Mouse (Mus musculus) stomach, embryonic 14.5 days (tissue): Measurements from ENCODE around the gene Mul1. TPM values are rescaled to one million over a fixed set of nuclear protein-coding genes. Genes with fewer than 3 reads are reported as not detected.

Experiments used
- ATAC-seq: fragments of 200-750 bp; cut with Nextera tagmentation; 2 replicates; pipeline ENCODE4 v1.8.0; 2017; ENCODE audit warnings: low read depth, moderate TSS enrichment; ENCODE audit not compliant: insufficient number of reproducible peaks, insufficient read depth, low FRiP score
- H3K27ac ChIP-seq: fragments of 300-500 bp; sonication (generic); 2 replicates; pipeline ENCODE4 v1.5.1; 2014; ENCODE audit warnings: mild to moderate bottlenecking, low read length, moderate library complexity, mixed read lengths
- H3K27me3 ChIP-seq: fragments of 300-500 bp; sonication (generic); 2 replicates; pipeline ENCODE4 v1.6.1; 2014; ENCODE audit warnings: low read length, control low read depth, mixed read lengths; ENCODE audit not compliant: control insufficient read depth, insufficient read depth
- H3K36me3 ChIP-seq: fragments of 300-500 bp; sonication (generic); 2 replicates; pipeline ENCODE4 v1.6.1; 2014; ENCODE audit warnings: mild to moderate bottlenecking, control low read depth, low read length, moderate library complexity, mixed read lengths; ENCODE audit not compliant: control insufficient read depth, insufficient read depth
- H3K4me1 ChIP-seq: fragments of 300-500 bp; sonication (generic); 2 replicates; pipeline ENCODE4 v1.6.1; 2014; ENCODE audit warnings: low read length, control low read depth, mixed read lengths; ENCODE audit not compliant: control insufficient read depth, insufficient read depth
- H3K4me2 ChIP-seq: fragments of 300-500 bp; sonication (generic); replicated peaks from 2 replicates; pipeline ENCODE4 v1.6.1; 2014; ENCODE audit warnings: low read depth, low read length, control low read depth
- H3K4me3 ChIP-seq: fragments of 300-500 bp; sonication (generic); 2 replicates; pipeline ENCODE4 v1.5.1; 2014; ENCODE audit warnings: low read depth, low read length, control low read depth
- H3K9ac ChIP-seq: fragments of 300-500 bp; sonication (generic); replicated peaks from 2 replicates; pipeline ENCODE4 v1.6.1; 2014; ENCODE audit warnings: low read depth, mild to moderate bottlenecking, control low read depth, low read length, moderate library complexity, mixed read lengths
- H3K9me3 ChIP-seq: fragments of 300-500 bp; sonication (generic); 2 replicates; pipeline ENCODE4 v1.6.1; 2016; ENCODE audit warnings: low read depth, low read length, control low read depth; ENCODE audit not compliant: control insufficient read depth
- WGBS: fragments of 180-500 bp; shearing (Covaris S2); extraction: QIAGEN DNeasy Blood & Tissue Kit; methylation state at CpG from one replicate; pipeline ENCODE4 v1.1.7; 2014; 5-methylcytosine and 5-hydroxymethylcytosine counted together
- polyA plus RNA-seq: library from polyadenylated mRNA; unstranded; fragments of >200 nt; fragmentation: Nextera tagmentation; extraction: Ambion mirVana; gene quantifications from 2 replicates; pipeline ENCODE4 v1.2.1, GENCODE M21; 2014

Mul1 gene
- polyA plus RNA-seq, 1 experiment from 2014 or later, result 17.6 TPM

DNA sequence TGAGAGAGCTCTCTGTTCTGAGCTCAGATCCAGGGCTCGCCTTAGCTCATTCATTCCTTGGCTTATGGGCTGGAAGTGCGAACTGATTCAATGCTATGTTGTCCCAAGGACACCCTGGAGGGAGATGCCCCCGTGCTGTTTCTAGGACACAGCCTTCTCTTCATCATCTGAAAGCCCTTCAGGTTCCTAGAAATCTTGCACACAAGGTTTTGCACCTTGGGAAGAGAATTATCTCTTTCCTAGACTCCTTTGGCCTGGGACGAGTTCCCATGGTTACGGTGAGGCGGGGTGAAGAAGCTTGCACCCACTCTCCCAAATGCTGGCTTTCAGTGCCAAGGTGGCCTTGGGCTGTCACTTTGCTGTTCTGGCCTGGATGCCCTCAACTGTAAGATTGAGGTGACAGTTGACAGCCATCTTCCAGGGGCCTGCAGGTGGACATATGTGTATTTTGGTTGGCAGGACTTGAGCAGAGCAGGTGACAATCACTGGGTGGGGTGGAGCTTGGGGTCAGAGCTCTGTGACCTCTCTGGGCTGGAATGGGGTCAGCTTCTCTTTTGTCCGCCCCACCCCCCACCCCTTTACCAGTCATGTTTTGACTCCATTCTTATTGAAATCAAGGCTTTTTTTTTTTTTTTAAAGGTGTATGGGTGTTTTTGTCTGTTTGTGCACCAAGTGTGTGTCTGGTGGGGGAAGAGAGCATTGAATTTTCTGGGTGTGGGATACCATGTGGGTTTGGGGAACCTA lies 14.6 kb downstream of the Mul1 start:
- Histone ChIP-seq H3K4me2 (no peak overlapping the region), H3K36me3 (no peaks in the 10 kb centered on the region), H3K9me3 (no peaks in the 10 kb centered on the region), H3K27me3 (no peaks in the 10 kb centered on the region), H3K9ac (no peak overlapping the region), H3K4me1 (peaks cover 7% of the 10 kb centered on the region; the same call in 1 of the 2 replicates), H3K4me3 (no peak overlapping the region), H3K27ac (no peak overlapping the region)
- ATAC-seq, result no peak
- WGBS, result 72% methylated on average over 7 of the region's 7 CpGs

DNA sequence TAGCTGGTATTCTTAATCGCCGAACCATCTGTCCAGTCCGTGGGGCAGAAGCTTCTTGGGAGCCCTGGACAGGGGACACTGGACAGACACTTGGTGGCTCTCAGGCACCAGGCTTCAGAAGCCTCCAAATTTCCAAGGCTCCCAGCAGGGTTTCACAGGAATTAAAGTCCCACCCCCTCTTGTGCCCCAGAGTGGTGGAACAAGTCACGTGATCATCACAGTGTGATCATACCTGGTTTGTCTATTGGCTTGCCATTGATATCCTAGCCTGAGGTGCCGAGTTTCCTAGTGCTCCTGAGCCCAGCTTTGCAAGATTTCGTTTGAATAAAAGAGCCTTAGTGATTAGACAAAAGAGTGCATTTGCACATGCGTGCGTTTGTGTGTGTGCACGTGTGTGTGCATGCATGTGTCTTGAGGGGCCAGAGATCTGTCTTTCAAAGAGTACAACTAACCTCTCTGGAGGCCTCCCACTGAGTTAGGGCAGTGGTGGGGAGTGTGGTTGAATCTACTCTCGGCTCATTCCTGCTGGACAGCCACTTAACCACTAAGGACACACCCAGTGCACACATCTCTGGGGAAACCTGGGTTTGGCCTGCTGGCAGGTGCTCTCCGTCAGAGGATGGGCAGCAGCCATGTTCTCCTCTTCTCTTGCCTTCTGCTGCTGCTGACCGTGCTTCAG lies 15.3 kb downstream of the Mul1 start:
- Histone ChIP-seq H3K4me3 (no peak overlapping the region), H3K4me1 (peaks cover 7% of the 10 kb centered on the region; the same call in 1 of the 2 replicates), H3K27me3 (no peaks in the 10 kb centered on the region), H3K4me2 (no peak overlapping the region), H3K9ac (no peak overlapping the region), H3K36me3 (no peaks in the 10 kb centered on the region), H3K9me3 (no peaks in the 10 kb centered on the region), H3K27ac (no peak overlapping the region)
- ATAC-seq, result no peak
- WGBS, result 53% methylated on average over 12 of the region's 12 CpGs

DNA sequence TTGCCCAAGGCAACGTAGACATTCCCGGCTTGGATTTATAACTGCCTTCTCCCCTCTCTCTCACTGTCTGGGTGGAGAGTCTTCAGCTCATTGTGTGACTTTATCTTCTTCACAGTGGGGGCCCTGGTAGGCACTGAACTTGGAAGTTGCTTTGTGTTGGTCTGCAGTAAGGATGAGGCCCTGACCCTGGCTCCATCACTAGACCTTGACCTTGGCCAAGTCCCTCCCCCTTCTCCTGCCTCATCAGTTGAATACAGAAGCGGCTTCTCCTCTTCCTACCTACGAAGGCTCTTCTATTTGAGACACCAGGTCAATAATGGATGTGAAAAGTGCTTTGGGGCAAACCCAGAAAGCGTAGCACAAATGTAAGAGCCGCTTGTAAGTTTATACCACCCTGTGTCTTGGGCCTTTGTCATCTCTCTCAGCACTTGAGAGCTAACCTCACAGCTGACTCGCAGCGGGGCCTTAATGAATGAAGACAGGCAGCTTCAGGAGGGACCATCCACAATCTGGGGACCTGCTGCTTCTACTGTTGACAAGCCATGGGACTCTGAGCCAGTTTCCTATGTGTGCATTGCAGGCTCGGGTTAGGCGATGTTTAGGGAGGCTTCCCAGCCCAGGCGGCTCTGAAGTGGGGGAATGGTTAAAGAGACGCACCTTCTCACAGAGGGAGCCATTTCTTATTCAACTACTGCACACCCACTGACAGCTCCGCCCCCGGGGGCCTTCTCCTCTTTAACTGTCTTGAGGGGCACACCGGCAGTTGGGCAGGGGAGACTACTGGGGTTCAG lies 18.0 kb downstream of the Mul1 start:
- no peak for ATAC-seq
- Histone ChIP-seq H3K4me2 (no peak overlapping the region), H3K27me3 (no peaks in the 10 kb centered on the region), H3K4me1 (peaks cover 15% of the 10 kb centered on the region; the same call in 1 of the 2 replicates), H3K36me3 (no peaks in the 10 kb centered on the region), H3K9me3 (no peaks in the 10 kb centered on the region), H3K9ac (no peak overlapping the region), H3K4me3 (no peak overlapping the region), H3K27ac (no peak overlapping the region)
- WGBS, result 39% methylated on average over 15 of the region's 15 CpGs

DNA sequence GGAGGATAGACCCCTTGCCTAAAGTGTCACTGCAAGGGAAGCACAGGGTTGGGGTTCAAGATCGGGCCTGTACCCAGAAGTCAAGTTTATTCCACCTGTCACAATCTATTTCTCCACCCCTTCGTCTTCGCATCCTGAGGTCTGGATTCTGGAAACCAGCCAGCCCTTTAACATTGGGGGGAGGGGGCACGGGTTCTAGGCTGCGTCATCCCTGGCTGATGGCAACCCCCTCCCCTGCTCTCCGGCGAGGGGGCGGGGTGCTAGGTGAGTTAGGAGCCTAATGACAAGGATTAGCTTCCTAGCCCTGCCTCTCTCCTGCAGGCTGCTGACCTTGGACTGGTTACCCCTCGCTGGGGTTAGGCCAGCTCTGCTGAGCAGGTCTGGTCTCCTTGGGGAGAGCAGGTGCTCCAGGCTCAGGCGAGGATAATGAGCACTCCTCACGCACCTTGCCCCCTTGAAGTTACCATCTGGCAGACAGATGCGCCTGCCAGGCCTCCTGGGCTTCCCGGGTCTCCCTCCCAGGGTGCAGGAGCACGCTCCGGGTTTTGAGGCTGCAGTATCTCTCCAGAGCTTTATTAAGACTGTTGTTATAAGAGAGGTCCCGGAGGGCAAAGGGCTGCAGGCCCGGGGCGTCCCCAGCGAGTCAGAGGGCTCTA lies 18.8 kb downstream of the Mul1 start:
- ATAC-seq, result no peak
- 6% methylated on average over 19 of the region's 19 CpGs for WGBS
- H3K4me2 ChIP-seq, result peak overlapping the region; percentile 91
- H3K27me3 ChIP-seq, result no peaks in the 10 kb centered on the region
- H3K4me1 ChIP-seq, result peaks cover 15% of the 10 kb centered on the region; the same call in 1 of the 2 replicates
- no peaks in the 10 kb centered on the region for H3K9me3 ChIP-seq
- peak overlapping the region; percentile 82; the same call in 1 of the 2 replicates for H3K27ac ChIP-seq
- peak overlapping the region; percentile 92 for H3K4me3 ChIP-seq
- no peak overlapping the region for H3K9ac ChIP-seq
- H3K36me3 ChIP-seq, result no peaks in the 10 kb centered on the region

DNA sequence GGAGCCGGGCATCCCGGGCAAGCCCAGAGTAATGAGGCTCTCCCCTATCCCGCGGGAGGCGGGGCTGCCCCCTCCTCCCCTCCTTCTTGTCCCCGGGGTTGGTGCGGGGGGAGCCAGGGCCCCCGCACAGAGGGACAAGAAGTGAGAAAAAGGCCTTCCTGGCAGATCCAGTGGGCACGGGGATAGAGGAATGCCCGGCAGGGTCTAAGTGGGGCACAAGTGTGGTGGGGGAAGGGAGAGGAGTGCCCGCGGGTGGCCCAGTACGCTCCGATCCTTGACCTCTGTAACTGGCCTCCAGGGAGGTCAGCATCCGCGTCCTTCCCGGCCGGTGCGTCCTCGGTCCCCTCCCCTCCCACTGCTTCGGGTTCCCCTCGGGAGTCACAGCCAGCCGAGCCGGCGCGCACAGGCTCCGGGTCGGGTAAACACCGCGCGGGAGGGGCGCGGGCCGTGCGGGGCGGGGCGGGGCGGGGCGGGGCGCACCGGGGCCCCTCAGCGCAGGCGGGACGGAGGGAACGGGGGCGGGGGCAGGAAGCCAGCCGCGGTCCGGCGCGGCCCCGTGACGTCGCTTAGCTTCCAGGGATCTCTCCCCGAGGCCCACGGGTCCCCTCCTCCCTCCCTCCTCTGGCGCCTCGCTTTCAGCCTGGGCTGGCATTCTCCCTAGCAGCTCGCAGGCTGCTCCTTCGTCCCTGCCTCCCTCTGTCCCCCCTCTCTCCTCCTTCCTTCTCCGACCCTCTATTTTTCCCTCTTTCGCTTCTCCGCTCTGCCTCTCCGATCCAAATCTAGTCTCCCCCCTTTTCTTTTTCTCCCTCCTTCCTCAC lies 19.5 kb downstream of the Mul1 start, which contains the start of gene Camk2n1:
TSS of gene Camk2n1 (plus strand) at position 562 of the 818 bp plus-strand sequence.
- H3K27me3 ChIP-seq, result no peaks in the 10 kb centered on the region
- H3K4me3 ChIP-seq, result peak within 1 kb of the TSS; percentile 92
- ATAC-seq, result peak; percentile 87
- peaks cover 15% of the 10 kb centered on the region; the same call in 1 of the 2 replicates for H3K4me1 ChIP-seq
- peak within 1 kb of the TSS; percentile 91 for H3K4me2 ChIP-seq
- whole genome bisulfite sequencing, result under 1% methylated on average over 51 of the region's 64 CpGs
- H3K9me3 ChIP-seq, result no peaks in the 10 kb centered on the region
- H3K27ac ChIP-seq, result peak within 1 kb of the TSS; percentile 82
- H3K36me3 ChIP-seq, result no peaks in the 10 kb centered on the region
- H3K9ac ChIP-seq, result peak within 1 kb of the TSS; percentile 85

DNA sequence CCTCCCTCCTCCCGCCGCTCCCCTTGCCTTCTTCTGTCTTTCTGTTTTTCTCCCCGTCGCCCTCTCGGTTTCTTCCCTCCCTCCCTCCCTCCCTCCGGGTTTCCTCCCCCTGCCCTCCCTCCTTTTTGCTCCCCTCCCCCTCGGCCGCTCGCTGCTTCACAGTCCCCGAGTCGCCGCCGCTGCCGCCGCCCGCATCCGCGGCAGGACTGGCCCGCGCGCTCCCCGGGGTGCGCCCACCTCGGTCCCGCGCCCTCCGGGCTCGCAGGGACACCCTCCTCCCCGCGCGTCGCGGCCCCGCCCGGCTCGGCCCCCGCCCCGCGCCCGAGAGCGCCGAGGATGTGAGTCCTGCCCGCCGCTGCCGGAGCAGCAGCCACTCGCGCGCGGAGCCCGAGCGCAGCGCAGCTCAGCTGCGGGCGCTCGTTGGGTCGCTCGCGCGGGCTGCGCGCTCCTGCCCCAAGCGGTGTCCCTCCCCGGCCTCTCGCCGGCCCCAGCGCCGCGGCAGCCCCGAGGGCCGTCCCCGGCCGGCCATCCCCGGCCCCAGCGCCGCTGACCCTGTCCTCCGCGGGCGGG lies 20.2 kb downstream of the Mul1 start:
- H3K9ac ChIP-seq, result peak overlapping the region; percentile 85
- no peaks in the 10 kb centered on the region for H3K9me3 ChIP-seq
- peaks cover 15% of the 10 kb centered on the region; the same call in 1 of the 2 replicates for H3K4me1 ChIP-seq
- 1% methylated on average over 76 of the region's 78 CpGs for WGBS
- no peaks in the 10 kb centered on the region for H3K36me3 ChIP-seq
- H3K27ac ChIP-seq, result peak overlapping the region; percentile 82
- ATAC-seq, result peak; percentile 10; the same call in 1 of the 2 replicates
- no peaks in the 10 kb centered on the region for H3K27me3 ChIP-seq
- H3K4me3 ChIP-seq, result peak overlapping the region; percentile 92
- H3K4me2 ChIP-seq, result peak overlapping the region; percentile 91

DNA sequence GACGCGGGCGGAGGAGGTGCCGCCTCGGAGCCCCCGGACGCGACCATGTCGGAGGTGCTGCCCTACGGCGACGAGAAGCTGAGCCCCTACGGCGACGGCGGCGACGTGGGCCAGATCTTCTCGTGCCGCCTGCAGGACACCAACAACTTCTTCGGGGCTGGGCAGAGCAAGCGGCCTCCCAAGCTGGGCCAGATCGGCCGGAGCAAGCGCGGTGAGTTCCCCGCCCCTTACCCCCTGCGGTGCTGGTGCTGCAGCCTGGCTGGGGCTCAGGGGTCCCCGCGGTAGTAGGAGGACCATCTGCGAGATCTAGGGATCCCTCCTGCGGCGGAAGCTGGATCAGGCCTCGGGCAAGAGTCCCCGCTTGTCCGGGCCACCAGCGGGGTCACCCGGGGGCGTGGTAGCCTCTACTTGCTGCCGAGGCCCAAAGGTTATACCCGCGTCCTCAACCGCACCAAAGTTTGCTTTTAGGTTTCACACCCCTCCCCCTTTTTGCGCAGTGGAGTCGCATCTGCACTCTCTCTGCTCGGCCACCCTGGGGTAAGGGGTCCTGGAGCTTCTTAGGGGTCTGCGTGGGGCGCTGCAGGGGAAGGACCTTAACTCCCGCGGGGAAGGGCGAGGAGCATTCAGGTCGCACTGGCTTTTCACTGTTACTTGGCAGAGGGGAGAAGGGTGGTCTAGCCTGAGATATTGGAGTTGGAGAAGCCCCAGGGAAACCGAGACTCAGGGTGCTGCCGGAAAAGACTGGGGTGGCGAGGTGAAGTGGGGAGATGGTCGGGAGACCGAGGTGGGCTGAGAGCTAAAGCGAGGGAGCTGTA lies 20.9 kb downstream of the Mul1 start:
- under 1% methylated on average over 58 of the region's 58 CpGs for WGBS
- Histone ChIP-seq H3K9me3 (no peaks in the 10 kb centered on the region), H3K27ac (peak overlapping the region; percentile 82), H3K4me3 (peak overlapping the region; percentile 92), H3K27me3 (no peaks in the 10 kb centered on the region), H3K4me1 (peaks cover 19% of the 10 kb centered on the region; the same call in 1 of the 2 replicates), H3K4me2 (peak overlapping the region; percentile 91), H3K36me3 (no peaks in the 10 kb centered on the region), H3K9ac (peak overlapping the region; percentile 85)
- peak; percentile 4; the same call in 1 of the 2 replicates for ATAC-seq
